Mouse (Mus musculus) B cell, adult 2 months (primary cell): ENCODE data around the gene Eci3.

Experiments used
- DNase-seq, 2 experiments: peaks; one replicate each; pipeline ENCODE4 v3.0.0; 2022

Eci3 gene

DNA sequence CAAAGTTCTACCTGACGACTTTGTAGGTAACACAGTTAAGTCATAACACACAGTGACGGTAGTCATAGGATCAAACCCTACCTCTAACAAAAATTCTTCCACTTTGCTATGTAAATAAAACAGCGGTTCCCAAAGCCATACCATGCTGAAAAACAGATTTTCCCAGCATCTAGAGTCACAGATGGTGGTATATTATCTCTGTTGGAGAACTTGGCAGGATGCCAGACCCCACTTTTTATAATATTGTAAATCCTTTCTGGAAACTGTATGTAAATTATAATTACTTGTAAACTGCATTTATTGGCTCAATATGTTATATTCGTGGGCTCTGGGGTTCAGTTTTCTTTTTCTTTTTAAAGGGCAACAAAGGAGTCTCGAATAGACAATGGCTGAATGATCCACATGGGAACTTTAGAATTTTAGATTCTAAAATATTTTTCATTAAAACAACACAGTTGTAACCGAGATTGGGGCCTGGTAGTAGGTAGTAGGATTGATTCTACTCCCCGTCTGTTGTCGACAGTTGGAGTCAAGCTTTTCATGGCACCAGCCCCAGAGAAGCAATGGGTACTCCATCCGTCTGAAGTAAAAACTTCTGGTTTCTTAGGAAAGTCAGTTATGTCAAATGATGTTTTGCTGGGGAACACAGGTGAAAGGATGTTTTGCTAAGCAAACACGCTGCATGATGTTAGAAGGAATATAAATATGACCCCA is 28.5 kb downstream of the Eci3 start:
- DNase-seq = no peak

DNA sequence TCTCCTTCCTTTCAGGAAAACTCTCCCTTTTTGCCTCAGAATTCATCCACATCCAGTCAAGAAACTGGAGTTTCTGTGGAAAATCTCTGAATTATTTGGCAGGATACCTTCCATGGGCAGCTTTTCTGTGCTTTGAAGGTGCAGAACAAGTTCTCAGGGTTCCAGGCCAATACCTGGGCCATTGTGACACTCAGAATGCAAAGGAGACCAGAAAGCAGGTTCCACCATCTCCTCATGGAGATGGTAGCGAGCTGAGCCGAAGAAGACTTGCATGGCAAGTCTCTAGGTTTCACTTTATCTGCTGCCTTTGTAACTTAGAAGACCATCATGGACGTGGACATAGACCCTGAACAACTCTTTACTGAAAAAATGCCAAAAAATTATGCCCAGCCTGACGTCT is 39.4 kb downstream of the Eci3 start, which contains the start of the genes Fam217a and 4933417A18Rik:
Fam217a (minus strand) TSS at position 101 of the 400 bp plus-strand sequence.
4933417A18Rik (plus strand) TSS at position 200 of the 400 bp plus-strand sequence.
- DNase-seq = no peak

DNA sequence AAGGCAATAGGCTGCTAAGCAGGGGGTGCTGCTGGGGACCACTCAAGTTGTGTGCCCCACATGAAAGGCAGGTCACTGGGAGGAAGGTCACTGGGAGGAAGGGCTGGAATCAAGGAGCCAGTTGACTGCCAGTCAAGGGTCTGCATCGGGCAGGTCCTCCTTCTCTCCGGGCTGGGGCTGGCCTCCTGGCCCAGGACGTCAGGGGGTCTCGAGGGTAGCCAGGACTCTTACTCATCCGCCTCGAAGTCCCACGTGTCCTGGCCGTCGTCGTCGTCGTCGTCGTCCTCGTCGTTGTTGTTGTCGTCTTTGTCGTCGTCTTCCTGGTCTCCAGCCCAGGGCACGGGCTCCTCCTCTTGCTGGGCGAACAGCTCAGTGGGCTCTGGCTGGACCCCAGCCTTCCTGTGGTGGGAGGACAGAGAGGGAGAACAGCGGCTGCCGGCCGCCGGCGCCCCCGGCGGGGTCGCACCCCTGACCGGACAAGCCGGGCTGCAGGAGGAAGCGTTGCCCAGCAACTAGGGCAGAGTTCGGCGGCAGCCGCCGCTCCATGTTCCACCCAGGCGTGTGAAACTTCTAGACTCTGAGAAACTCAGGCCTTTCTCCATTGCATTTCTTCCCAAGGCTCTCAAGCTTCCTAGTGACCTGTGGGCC is 47.0 kb downstream of the Eci3 start:
- DNase-seq = peak; percentile 8 to 17

DNA sequence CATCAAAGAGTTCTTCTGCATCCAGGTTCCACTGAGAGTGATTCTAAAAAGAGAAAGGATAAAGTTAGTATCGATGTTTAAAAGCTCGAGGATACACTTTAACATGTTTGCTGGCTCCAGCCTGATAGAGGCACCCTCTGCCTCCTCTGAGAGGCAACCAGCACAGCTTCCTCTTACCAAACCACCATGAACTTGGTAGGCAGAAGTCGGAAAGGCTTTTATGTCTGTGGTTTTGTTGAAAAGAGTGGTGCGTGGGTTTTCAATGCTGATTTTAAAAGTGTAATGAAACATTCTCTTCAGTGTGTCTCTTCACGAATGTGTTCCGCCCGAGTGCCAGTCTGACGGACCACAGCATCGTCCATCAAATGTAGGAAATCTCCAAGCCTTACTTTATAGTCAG is 49.0 kb downstream of the Eci3 start:
- peak in 1 of 2 experiments; percentile 9 for DNase-seq
